Mouse (Mus musculus) myocyte (in vitro differentiated cells): ENCODE measurements around the gene Chst15.

Experiments used
- POLR2A ChIP-seq: IDR thresholded peaks from one replicate; pipeline ENCODE4 v1.6.1; 2011; ENCODE audit warnings: low read depth, mild to moderate bottlenecking, control low read depth, moderate library complexity; ENCODE audit not compliant: insufficient read length
- TCF12 ChIP-seq: IDR thresholded peaks from one replicate; pipeline ENCODE4 v1.6.1; 2011; ENCODE audit warnings: mild to moderate bottlenecking, control low read depth; ENCODE audit not compliant: poor library complexity, insufficient read depth, severe bottlenecking
- TCF3 ChIP-seq: IDR thresholded peaks from one replicate; pipeline ENCODE4 v1.6.1; 2011; ENCODE audit warnings: low read depth, control low read depth; ENCODE audit not compliant: insufficient read length

- TF ChIP-seq POLR2A = no peak
- no peak for TF ChIP-seq TCF12
- TF ChIP-seq TCF3 = no peak
Observed at GRCm38 (mm10) chr7:132282161-132282560, 34.9 kb downstream of the Chst15 start.
